Mouse (Mus musculus) hindbrain, embryonic 11.5 days (tissue): ENCODE data around the gene Tha1. TPM values are rescaled to one million over a fixed set of nuclear protein-coding genes. Genes with fewer than 3 reads are reported as not detected.

Experiments
- ATAC-seq: fragments of 200-750 bp; cut with Nextera tagmentation; 2 replicates; pipeline ENCODE4 v1.8.0; 2017; ENCODE audit warnings: mild to moderate bottlenecking, moderate TSS enrichment, moderate library complexity; ENCODE audit not compliant: low FRiP score
- DNase-seq: peaks from one replicate; pipeline ENCODE4 v3.0.0-alpha.2; 2015; ENCODE audit warnings: low spot score
- H3K27ac ChIP-seq: fragments of 300-500 bp; sonication (generic); 2 replicates; pipeline ENCODE4 v1.5.1; 2014; ENCODE audit warnings: mild to moderate bottlenecking, low read depth, low read length
- H3K27me3 ChIP-seq: fragments of 300-500 bp; sonication (generic); 2 replicates; pipeline ENCODE4 v1.6.1; 2014; ENCODE audit warnings: mild to moderate bottlenecking, low read length, moderate library complexity, mixed read lengths; ENCODE audit not compliant: control insufficient read depth, insufficient read depth
- H3K36me3 ChIP-seq: fragments of 300-500 bp; sonication (generic); 2 replicates; pipeline ENCODE4 v1.6.1; 2014; ENCODE audit warnings: mild to moderate bottlenecking, low read length, moderate library complexity, mixed read lengths; ENCODE audit not compliant: control insufficient read depth, insufficient read depth
- H3K4me1 ChIP-seq: fragments of 300-500 bp; sonication (generic); replicated peaks from 2 replicates; pipeline ENCODE4 v1.6.1; 2014; ENCODE audit warnings: low read length, mixed read lengths; ENCODE audit not compliant: control insufficient read depth, insufficient read depth
- H3K4me2 ChIP-seq: fragments of 300-500 bp; sonication (generic); replicated peaks from 2 replicates; pipeline ENCODE4 v1.6.1; 2014; ENCODE audit warnings: mild to moderate bottlenecking, low read depth, low read length
- H3K4me3 ChIP-seq: fragments of 300-500 bp; sonication (generic); 2 replicates; pipeline ENCODE4 v1.5.1; 2014; ENCODE audit warnings: low read depth, low read length
- H3K9ac ChIP-seq: fragments of 300-500 bp; sonication (generic); 2 replicates; pipeline ENCODE4 v1.6.1; 2014; ENCODE audit warnings: low read depth, low read length
- H3K9me3 ChIP-seq: fragments of 300-500 bp; sonication (generic); 2 replicates; pipeline ENCODE4 v1.6.1; 2016; ENCODE audit warnings: low read length; ENCODE audit not compliant: control insufficient read depth
- WGBS: fragments of 180-500 bp; shearing (Covaris S2); extraction: QIAGEN DNeasy Blood & Tissue Kit; methylation state at CpG from one replicate; pipeline ENCODE4 v1.1.7; 2014; 5-methylcytosine and 5-hydroxymethylcytosine counted together
- polyA plus RNA-seq: library from polyadenylated mRNA; unstranded; fragments of >200 nt; fragmentation: Nextera tagmentation; extraction: Ambion mirVana; gene quantifications from 2 replicates; pipeline ENCODE4 v1.2.1, GENCODE M21; 2014

Gene Tha1
- polyA plus RNA-seq, result 1.4 and 1.7 TPM in 2 replicates

- Histone ChIP-seq H3K4me3 (peak within 1 kb of the TSS; percentile 68), H3K36me3 (no peaks in the 10 kb centered on the region), H3K27me3 (no peaks in the 10 kb centered on the region), H3K27ac (no peak within 1 kb of the TSS), H3K4me1 (0 out of 2 replicates have a peak, but pooled peaks cover 2% of the 10 kb centered on the region), H3K9ac (peak within 1 kb of the TSS; percentile 69), H3K9me3 (no peaks in the 10 kb centered on the region), H3K4me2 (peak within 1 kb of the TSS; percentile 98)
- under 1% methylated on average over 51 of the region's 51 CpGs for WGBS
- DNase-seq (peak; percentile 87), ATAC-seq (peak; percentile 77)
Observed at GRCm38 (mm10) chr11:117872861-117873608, at the start of gene Tha1. TSS of gene Tha1 (minus strand) at chr11:117873481.

GRCm38 (mm10) chr11:117919211-117919610, 45.9 kb upstream of the Tha1 start:
- no peaks in the 10 kb centered on the region for H3K9me3 ChIP-seq
- ATAC-seq, result no peak
- H3K27ac ChIP-seq, result no peak overlapping the region
- 10% methylated on average over 5 of the region's 5 CpGs for WGBS
- 0 out of 2 replicates have a peak, but pooled peaks cover 3% of the 10 kb centered on the region for H3K4me1 ChIP-seq
- no peak overlapping the region for H3K4me2 ChIP-seq
- no peak for DNase-seq
- no peak overlapping the region for H3K4me3 ChIP-seq
- no peaks in the 10 kb centered on the region for H3K36me3 ChIP-seq
- no peaks in the 10 kb centered on the region for H3K27me3 ChIP-seq
- H3K9ac ChIP-seq, result no peak overlapping the region

- Histone ChIP-seq H3K27me3 (no peaks in the 10 kb centered on the region), H3K36me3 (no peaks in the 10 kb centered on the region), H3K4me3 (no peak overlapping the region), H3K9ac (no peak overlapping the region), H3K4me2 (no peak overlapping the region), H3K4me1 (0 out of 2 replicates have a peak, but pooled peaks cover 3% of the 10 kb centered on the region), H3K9me3 (no peaks in the 10 kb centered on the region), H3K27ac (no peak overlapping the region)
- 76% methylated on average over 11 of the region's 11 CpGs for WGBS
- DNase-seq (no peak), ATAC-seq (no peak)
Observed at GRCm38 (mm10) chr11:117918541-117918940, 45.3 kb upstream of the Tha1 start.

GRCm38 (mm10) chr11:117915837-117916236, 42.6 kb upstream of the Tha1 start:
- DNase-seq (no peak), ATAC-seq (no peak)
- WGBS, result 94% methylated on average over 7 of the region's 7 CpGs
- H3K4me2 ChIP-seq, result no peak overlapping the region
- H3K4me1 ChIP-seq, result 0 out of 2 replicates have a peak, but pooled peaks cover 3% of the 10 kb centered on the region
- no peak overlapping the region for H3K9ac ChIP-seq
- H3K36me3 ChIP-seq, result no peaks in the 10 kb centered on the region
- no peaks in the 10 kb centered on the region for H3K27me3 ChIP-seq
- no peak overlapping the region for H3K27ac ChIP-seq
- H3K4me3 ChIP-seq, result no peak overlapping the region
- H3K9me3 ChIP-seq, result no peaks in the 10 kb centered on the region

- no peak for DNase-seq
- Histone ChIP-seq H3K27ac (no peak overlapping the region), H3K4me2 (no peak overlapping the region), H3K9me3 (no peaks in the 10 kb centered on the region), H3K9ac (no peak overlapping the region), H3K4me3 (no peak overlapping the region), H3K27me3 (no peaks in the 10 kb centered on the region), H3K36me3 (no peaks in the 10 kb centered on the region), H3K4me1 (0 out of 2 replicates have a peak, but pooled peaks cover 3% of the 10 kb centered on the region)
- 52% methylated on average over 1 of the region's 1 CpGs for WGBS
- no peak for ATAC-seq
Observed at GRCm38 (mm10) chr11:117915341-117915740, 42.1 kb upstream of the Tha1 start.

- 81% methylated on average over 12 of the region's 12 CpGs for WGBS
- H3K36me3 ChIP-seq, result no peaks in the 10 kb centered on the region
- no peak for ATAC-seq
- no peak overlapping the region for H3K4me3 ChIP-seq
- no peaks in the 10 kb centered on the region for H3K9me3 ChIP-seq
- no peak for DNase-seq
- no peaks in the 10 kb centered on the region for H3K27me3 ChIP-seq
- 0 out of 2 replicates have a peak, but pooled peaks cover 3% of the 10 kb centered on the region for H3K4me1 ChIP-seq
- H3K4me2 ChIP-seq, result no peak overlapping the region
- H3K27ac ChIP-seq, result no peak overlapping the region
- H3K9ac ChIP-seq, result no peak overlapping the region
Observed at GRCm38 (mm10) chr11:117914531-117914930, 41.2 kb upstream of the Tha1 start.

- 29% methylated on average over 13 of the region's 13 CpGs for WGBS
- no peak overlapping the region for H3K4me2 ChIP-seq
- no peak; the same call in 1 of the 2 replicates for ATAC-seq
- no peaks in the 10 kb centered on the region for H3K9me3 ChIP-seq
- H3K27ac ChIP-seq, result no peak overlapping the region
- no peaks in the 10 kb centered on the region for H3K27me3 ChIP-seq
- H3K36me3 ChIP-seq, result no peaks in the 10 kb centered on the region
- no peak overlapping the region for H3K9ac ChIP-seq
- DNase-seq, result peak; percentile 82
- no peaks in the 10 kb centered on the region for H3K4me1 ChIP-seq
- H3K4me3 ChIP-seq, result no peak overlapping the region
Observed at GRCm38 (mm10) chr11:117912684-117913352, 39.5 kb upstream of the Tha1 start.

- 90% methylated on average over 8 of the region's 8 CpGs for WGBS
- H3K9ac ChIP-seq, result no peak overlapping the region
- no peak for ATAC-seq
Observed at GRCm38 (mm10) chr11:117909337-117909736, 36.1 kb upstream of the Tha1 start.

More at GRCm38 (mm10) chr11:117909337-117909736, 36.1 kb upstream of the Tha1 start:
- H3K27ac ChIP-seq, result no peak overlapping the region
- no peaks in the 10 kb centered on the region for H3K4me1 ChIP-seq
- no peak for DNase-seq
- H3K4me3 ChIP-seq, result no peak overlapping the region
- no peaks in the 10 kb centered on the region for H3K9me3 ChIP-seq
- H3K4me2 ChIP-seq, result no peak overlapping the region
- no peaks in the 10 kb centered on the region for H3K27me3 ChIP-seq
- no peaks in the 10 kb centered on the region for H3K36me3 ChIP-seq
